Mouse (Mus musculus): Measurements from ENCODE around the gene Abca5. TPM values are rescaled to one million over a fixed set of nuclear protein-coding genes. Genes with fewer than 3 reads are reported as not detected.
A peak's percentile ranks its signal among the peaks of the same experiment; 100 is the strongest.

Gene Abca5
- polyA plus RNA-seq, 1 experiment from 2014 or later = 2.4 TPM

DNA sequence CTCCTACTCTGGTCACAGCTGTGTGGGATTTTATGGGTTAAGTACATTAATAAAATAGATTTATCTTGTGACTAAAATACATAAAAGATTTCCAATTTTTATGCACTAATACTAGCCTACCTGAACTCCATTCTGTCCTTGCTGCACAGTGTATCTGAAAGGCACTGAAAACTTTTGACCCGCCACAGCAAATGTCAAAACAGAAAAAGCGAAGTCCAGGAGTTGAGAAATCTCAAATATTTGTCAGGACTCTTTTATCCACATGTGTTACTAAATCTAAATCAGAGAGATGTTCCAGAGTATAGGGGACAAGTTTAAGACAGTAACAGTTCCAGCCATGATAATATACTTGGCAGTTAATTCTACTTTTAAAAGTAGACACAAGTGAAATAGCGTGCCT is 85.3 kb downstream of the Abca5 start:
- whole genome bisulfite sequencing = 60% methylated on average over 3 of the region's 3 CpGs
- Histone ChIP-seq H3K9ac (no peak overlapping the region), H3K4me2 (replicated peaks) (no peak overlapping the region), H3K27me3 (replicated peaks) (no peaks in the 10 kb centered on the region), H3K9me3 (no peaks in the 10 kb centered on the region), H3K4me3 (replicated peaks) (no peak overlapping the region), H3K27ac (no peak overlapping the region), H3K36me3 (no peaks in the 10 kb centered on the region), H3K4me1 (replicated peaks) (no peaks in the 10 kb centered on the region)
- no peak for ATAC-seq

DNA sequence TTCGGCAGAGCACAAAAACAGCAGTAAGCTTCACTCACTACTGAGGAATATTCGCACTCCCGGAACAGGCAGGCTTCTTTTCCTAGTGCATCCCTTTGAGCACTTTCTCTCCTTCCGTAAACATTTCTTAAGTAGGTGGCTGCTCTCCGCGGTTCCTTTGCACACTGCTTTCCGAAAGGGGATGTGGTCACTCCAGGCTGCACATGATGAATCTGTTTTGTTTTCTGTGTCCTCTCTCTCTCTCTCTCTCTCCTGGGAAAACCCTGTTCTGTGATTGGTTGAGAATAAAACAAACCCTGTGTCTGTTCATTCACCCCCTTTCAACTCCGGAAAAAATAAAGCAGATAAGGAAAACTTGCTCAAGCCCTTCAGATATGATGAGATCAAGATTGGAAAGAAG is 86.0 kb downstream of the Abca5 start, which contains the start of gene Abca6:
Gene Abca6, minus strand, starts transcription at position 243 of the 400 bp plus-strand sequence.
- 11% methylated on average over 8 of the region's 8 CpGs for WGBS
- H3K9ac ChIP-seq = peak within 1 kb of the TSS; percentile 10; the same call in 1 of the 2 replicates
- no peaks in the 10 kb centered on the region for H3K4me1 ChIP-seq (replicated peaks)
- peak within 1 kb of the TSS; percentile 48 for H3K4me2 ChIP-seq (replicated peaks)
- H3K27me3 ChIP-seq (replicated peaks) = no peaks in the 10 kb centered on the region
- peak within 1 kb of the TSS; percentile 10; the same call in 1 of the 2 replicates for H3K4me3 ChIP-seq (replicated peaks)
- ATAC-seq = no peak
- no peak within 1 kb of the TSS for H3K27ac ChIP-seq
- no peaks in the 10 kb centered on the region for H3K36me3 ChIP-seq
- H3K9me3 ChIP-seq = no peaks in the 10 kb centered on the region

GRCm38 (mm10) chr11:110244730-110245129 is 92.8 kb downstream of the Abca5 start:
- Histone ChIP-seq H3K4me1 (replicated peaks) (no peaks in the 10 kb centered on the region), H3K36me3 (no peaks in the 10 kb centered on the region), H3K4me2 (replicated peaks) (no peak overlapping the region), H3K27me3 (replicated peaks) (no peaks in the 10 kb centered on the region), H3K9ac (no peak overlapping the region), H3K27ac (no peak overlapping the region), H3K9me3 (no peaks in the 10 kb centered on the region), H3K4me3 (replicated peaks) (no peak overlapping the region)
- WGBS = 83% methylated on average over 10 of the region's 10 CpGs
- no peak for ATAC-seq

- Histone ChIP-seq H3K9ac (no peak overlapping the region), H3K4me3 (replicated peaks) (no peak overlapping the region), H3K4me1 (replicated peaks) (no peaks in the 10 kb centered on the region), H3K27ac (no peak overlapping the region), H3K9me3 (no peaks in the 10 kb centered on the region), H3K36me3 (no peaks in the 10 kb centered on the region), H3K27me3 (replicated peaks) (no peaks in the 10 kb centered on the region), H3K4me2 (replicated peaks) (no peak overlapping the region)
- WGBS = 80% methylated on average over 2 of the region's 2 CpGs
- no peak for ATAC-seq
Observed at GRCm38 (mm10) chr11:110237466-110237865, 100.0 kb downstream of the Abca5 start.

- Histone ChIP-seq H3K9ac (no peak overlapping the region), H3K9me3 (no peaks in the 10 kb centered on the region), H3K4me3 (replicated peaks) (no peak overlapping the region), H3K27ac (no peak overlapping the region), H3K4me1 (replicated peaks) (no peaks in the 10 kb centered on the region), H3K4me2 (replicated peaks) (no peak overlapping the region), H3K36me3 (no peaks in the 10 kb centered on the region), H3K27me3 (replicated peaks) (no peaks in the 10 kb centered on the region)
- ATAC-seq = no peak
Observed at GRCm38 (mm10) chr11:110232975-110233374, 104.5 kb downstream of the Abca5 start.

Other genes with a start within 250 kb of the Abca5 start
- 0.98 and 1.0 TPM in 2 replicates for gene Abca8a, start 241.7 kb downstream of the Abca5 start, polyA plus RNA-seq (2015; fragmentation: Nextera tagmentation; extraction: Ambion mirVana)
- gene Abca9, start 169.5 kb downstream of the Abca5 start, polyA plus RNA-seq (2015; fragmentation: Nextera tagmentation; extraction: Ambion mirVana) = 1.1 and 1.2 TPM in 2 replicates
- gene Abca6, start 85.9 kb downstream of the Abca5 start, polyA plus RNA-seq (2015; fragmentation: Nextera tagmentation; extraction: Ambion mirVana) = 0.46 and 0.54 TPM in 2 replicates
- 17.8 and 18.9 TPM in 2 replicates for gene Map2k6, start 61.4 kb upstream of the Abca5 start, polyA plus RNA-seq (2015; fragmentation: Nextera tagmentation; extraction: Ambion mirVana)

Data from intestine, embryonic 15.5 days (tissue).